In the genomic region with DNA sequence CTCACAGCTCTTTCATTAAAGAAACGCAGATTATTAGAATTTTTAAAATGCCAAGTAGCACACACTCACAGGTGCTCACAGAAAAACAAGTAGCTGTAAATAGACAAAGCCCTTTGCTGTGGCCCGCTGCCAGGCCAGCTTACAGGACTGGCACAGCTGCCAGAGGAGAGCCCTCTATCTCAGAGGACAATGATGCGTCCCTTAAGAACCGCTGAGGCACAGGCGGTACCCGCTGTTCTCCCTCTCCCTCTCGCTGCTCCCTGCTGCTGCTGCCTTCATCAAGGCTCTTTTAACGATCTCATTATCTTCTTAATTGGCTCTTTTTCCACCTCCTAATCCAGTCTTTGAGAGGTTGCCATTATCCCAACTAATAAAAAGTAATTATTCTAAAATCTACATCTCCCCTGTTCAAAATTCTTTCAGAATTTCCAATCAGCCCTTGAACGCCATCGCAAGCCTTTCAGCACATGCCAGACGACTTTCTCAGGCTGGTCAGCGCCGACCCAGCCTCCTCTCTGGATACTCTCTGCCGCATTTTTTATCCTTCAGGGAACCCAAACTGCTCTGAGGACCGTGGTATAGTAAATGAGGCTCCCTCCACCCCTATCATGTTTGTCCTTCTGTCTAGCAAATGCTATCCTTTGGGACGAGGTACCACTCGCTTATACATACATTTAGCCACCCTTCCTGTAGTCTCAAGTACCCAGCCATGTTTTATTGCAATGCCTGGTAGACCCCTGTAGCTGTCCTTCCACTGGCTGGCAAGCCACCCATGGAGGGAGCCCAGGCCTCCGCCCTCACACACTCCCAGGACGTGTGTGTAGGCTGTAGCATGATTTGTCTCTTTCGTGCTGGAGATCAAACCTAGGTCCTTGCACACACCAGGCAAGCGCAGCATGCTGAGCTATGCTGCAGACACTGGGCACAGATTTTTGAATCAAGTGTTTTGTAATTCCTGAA, we compare ENCODE assay signal across 9 mouse cellular contexts. TPM values are rescaled to one million over a fixed set of nuclear protein-coding genes. Genes with fewer than 3 reads are reported as not detected.
DNase-seq lines count a peak whose midpoint lies in the region; ATAC-seq and TF ChIP-seq lines count a peak whose summit lies in the region.
"Had no signal": no experiment of that assay in that cellular context is flagged by ENCODE, and none has a peak within 500 bp of the region (broad histone marks: within the 10 kb centered on the region; RNA-seq: fewer than 3 reads in every experiment).

No protein-coding gene starts in this region.

- H3K36me3 ChIP-seq in limb, embryonic 11.5 days (ENCODE audit: control insufficient read depth, insufficient read depth, low read length): no peaks in the 10 kb centered on the region; the same call in 1 of the 2 replicates
- H3K36me3 ChIP-seq in stomach, postnatal 0 days (ENCODE audit: control insufficient read depth, insufficient read depth, low read length): peaks cover 14% of the 10 kb centered on the region

- TF ChIP-seq EP300 in stomach, postnatal 0 days (optimal IDR thresholded peaks at IDR 0.05): no peak

- no peak for TF ChIP-seq POLR2A in cerebellum, adult 2 months (IDR thresholded peaks at IDR 0.05; ENCODE audit: borderline replicate concordance, insufficient read depth, low read length)

- no peaks in the 10 kb centered on the region for H3K9me3 ChIP-seq in limb, embryonic 11.5 days (ENCODE audit: control insufficient read depth, low read length)
- H3K9me3 ChIP-seq in stomach, postnatal 0 days (ENCODE audit: control insufficient read depth, low read length): no peaks in the 10 kb centered on the region
- H3K9me3 ChIP-seq: liver, embryonic 15.5 days had no signal

- ATAC-seq in limb, embryonic 11.5 days (ENCODE audit: insufficient number of reproducible peaks, low FRiP score, low TSS enrichment, low read depth): no peak
- ATAC-seq in stomach, postnatal 0 days (ENCODE audit: low FRiP score, low TSS enrichment): no peak

- H3K4me2 ChIP-seq in limb, embryonic 11.5 days (ENCODE audit: low read depth, severe bottlenecking): no peak overlapping the region
- no peak overlapping the region for H3K4me2 ChIP-seq in stomach, postnatal 0 days (replicated peaks; ENCODE audit: low read depth)
- H3K4me2 ChIP-seq: liver, embryonic 15.5 days had no signal

- H3K27ac ChIP-seq in limb, embryonic 11.5 days (replicated peaks; ENCODE audit: low read depth, low read length): 0 out of 2 replicates have a peak overlapping the region, but pooled peaks have one; percentile 24
- peak overlapping the region; percentile 58; the same call in 1 of the 2 replicates for H3K27ac ChIP-seq in stomach, postnatal 0 days (replicated peaks)
- H3K27ac ChIP-seq in cerebellum, adult 2 months (ENCODE audit: insufficient read depth, low read length): no peak overlapping the region
- H3K27ac ChIP-seq: liver, embryonic 15.5 days had no signal

- WGBS in limb, embryonic 11.5 days: 40% methylated on average over 21 of the region's 21 CpGs
- WGBS in stomach, postnatal 0 days: 66% methylated on average over 21 of the region's 21 CpGs
- WGBS in cerebellum, adult 2 months: 67% methylated on average over 21 of the region's 21 CpGs

- no peak for TF ChIP-seq CTCF in stomach, postnatal 0 days (IDR thresholded peaks at IDR 0.05; ENCODE audit: low read depth)
- TF ChIP-seq CTCF in cerebellum, adult 2 months (IDR thresholded peaks at IDR 0.05; ENCODE audit: borderline replicate concordance, insufficient read depth, low read depth, low read length): no peak

- H3K9ac ChIP-seq in limb, embryonic 11.5 days (ENCODE audit: low read length): no peak overlapping the region
- no peak overlapping the region for H3K9ac ChIP-seq in stomach, postnatal 0 days (ENCODE audit: low read length)
- H3K9ac ChIP-seq: liver, embryonic 15.5 days had no signal

- DNase-seq in embryo, embryonic 10 days (ENCODE audit: low spot score): peak; percentile 32
- no peak for DNase-seq in embryo, embryonic 9.5 days (ENCODE audit: extremely low spot score)
- peak; percentile 55 for DNase-seq in testis, postnatal 10 days (ENCODE audit: low spot score)
- no peak for DNase-seq in testis, postnatal 14 days (ENCODE audit: low spot score)
- DNase-seq in limb, embryonic 11.5 days (ENCODE audit: low spot score): no peak
- DNase-seq in stomach, postnatal 0 days (ENCODE audit: low spot score): no peak
- DNase-seq in cerebellum, adult 2 months: no peak
- DNase-seq in liver: no peak

- no peaks in the 10 kb centered on the region for H3K27me3 ChIP-seq in limb, embryonic 11.5 days (ENCODE audit: control insufficient read depth, insufficient read depth, low read length)
- H3K27me3 ChIP-seq in stomach, postnatal 0 days (ENCODE audit: control insufficient read depth, insufficient read depth, low read length): no peaks in the 10 kb centered on the region
- H3K27me3 ChIP-seq in cerebellum, adult 2 months (ENCODE audit: control insufficient read depth, insufficient read depth, low read length): no peaks in the 10 kb centered on the region
- H3K27me3 ChIP-seq: liver, embryonic 15.5 days had no signal

- no peak overlapping the region for H3K4me3 ChIP-seq in limb, embryonic 11.5 days (ENCODE audit: low read depth, low read length)
- H3K4me3 ChIP-seq in stomach, postnatal 0 days (ENCODE audit: low read depth, low read length): no peak overlapping the region
- no peak overlapping the region for H3K4me3 ChIP-seq in cerebellum, adult 2 months (replicated peaks; ENCODE audit: insufficient read depth, low read depth, low read length)
- H3K4me3 ChIP-seq: liver, embryonic 15.5 days had no signal

- H3K4me1 ChIP-seq in limb, embryonic 11.5 days (ENCODE audit: control insufficient read depth, insufficient read depth, low read length): peaks cover 13% of the 10 kb centered on the region
- H3K4me1 ChIP-seq in stomach, postnatal 0 days (replicated peaks; ENCODE audit: control insufficient read depth, insufficient read depth): peaks cover 6% of the 10 kb centered on the region; the same call in 1 of the 2 replicates
- no peaks in the 10 kb centered on the region; the same call in 1 of the 2 replicates for H3K4me1 ChIP-seq in cerebellum, adult 2 months (ENCODE audit: control insufficient read depth, insufficient read depth, low read length)

RNA-seq across cellular contexts. Expression of a gene that starts 35.4 kb away (rescaled TPM):
- 70.9 and 75.3 TPM in 2 replicates for polyA plus RNA-seq in limb, embryonic 11.5 days (2014; fragmentation: Nextera tagmentation; extraction: Ambion mirVana)
- 32.2 and 33.6 TPM in 2 replicates for polyA plus RNA-seq in stomach, postnatal 0 days (2015; fragmentation: Nextera tagmentation; extraction: Ambion mirVana)
- 40.2 and 45.5 TPM in 2 replicates for polyA plus RNA-seq in cerebellum, adult 2 months (2012; rRNA removed)

Comparison
In these comparisons a context has a peak if more than half of its experiments do, and no peak if none do; other contexts are left out.
1. DNase-seq: peak in embryo, embryonic 10 days (single experiment) and testis, postnatal 10 days (single experiment); none in embryo, embryonic 9.5 days (single experiment), testis, postnatal 14 days (single experiment), limb, embryonic 11.5 days (single experiment), stomach, postnatal 0 days (single experiment), cerebellum, adult 2 months (0 of 2) and liver (single experiment).